Mouse (Mus musculus) bone marrow macrophage, adult 2 months (primary cell): Measurements from ENCODE around the gene Nadsyn1.

Experiments used
- CTCF ChIP-seq: IDR thresholded peaks from 2 replicates; pipeline ENCODE4 v1.5.1; 2012; ENCODE audit warnings: low read depth, mild to moderate bottlenecking, low read length, moderate library complexity
- POLR2A ChIP-seq: IDR thresholded peaks from 2 replicates; pipeline ENCODE4 v1.6.1; 2012; ENCODE audit warnings: mild to moderate bottlenecking, low read depth, low read length, borderline replicate concordance

DNA sequence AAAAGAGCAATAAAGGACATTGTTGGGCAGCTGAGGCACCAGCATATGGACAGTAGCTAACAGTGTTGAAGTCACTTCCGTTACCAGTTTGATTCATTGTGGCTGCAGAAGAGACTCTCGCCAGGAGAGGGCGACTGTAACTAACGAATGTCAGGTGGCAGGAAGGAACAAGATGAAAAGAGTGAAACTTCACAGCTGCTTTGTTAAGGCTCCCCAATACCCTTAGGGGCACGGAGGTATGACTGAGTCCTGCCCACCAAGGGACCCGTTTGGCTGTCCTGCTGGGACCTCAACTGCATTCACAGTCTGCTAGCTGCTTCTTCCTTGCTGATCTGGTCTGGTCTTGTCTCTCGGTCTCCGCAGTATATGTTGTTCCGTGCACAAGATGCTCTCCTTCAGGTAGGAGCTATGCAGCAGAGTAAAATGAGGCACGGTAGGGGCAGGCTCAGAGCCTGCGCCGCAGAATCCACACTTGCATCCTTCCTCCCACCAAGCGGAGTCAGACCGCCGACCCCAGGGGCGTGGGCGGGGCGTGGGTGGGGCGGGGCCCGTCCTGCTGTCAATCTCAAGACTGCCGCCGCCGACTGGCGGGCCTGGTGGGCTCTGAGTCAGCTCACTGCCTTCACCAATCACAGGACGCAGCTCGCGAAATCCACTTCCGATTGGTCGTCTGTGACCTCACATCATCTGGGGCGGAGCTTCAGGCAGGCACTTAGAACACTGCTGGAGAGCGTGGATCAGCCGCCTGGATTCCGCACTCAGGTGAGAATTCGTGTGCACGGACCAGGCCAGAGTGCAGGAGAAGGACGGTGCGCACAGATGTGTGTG lies 7.1 kb upstream of the Nadsyn1 start:
- peak; percentile 55; the same call in 1 of the 2 replicates for TF ChIP-seq CTCF
- TF ChIP-seq POLR2A: no peak
